Mouse (Mus musculus) ES-CJ7 (cell line): ENCODE results near the gene Pnp2.
"Not testable (repeated sequence)": the region's sequence is repeated elsewhere in the genome, so short reads cannot be mapped to it uniquely, and the experiment has no call there.

Experiments used
- DNase-seq: peaks from one replicate; pipeline ENCODE4 v3.0.0; 2011; ENCODE audit warnings: low read depth, low spot score

The Pnp2 gene

DNA sequence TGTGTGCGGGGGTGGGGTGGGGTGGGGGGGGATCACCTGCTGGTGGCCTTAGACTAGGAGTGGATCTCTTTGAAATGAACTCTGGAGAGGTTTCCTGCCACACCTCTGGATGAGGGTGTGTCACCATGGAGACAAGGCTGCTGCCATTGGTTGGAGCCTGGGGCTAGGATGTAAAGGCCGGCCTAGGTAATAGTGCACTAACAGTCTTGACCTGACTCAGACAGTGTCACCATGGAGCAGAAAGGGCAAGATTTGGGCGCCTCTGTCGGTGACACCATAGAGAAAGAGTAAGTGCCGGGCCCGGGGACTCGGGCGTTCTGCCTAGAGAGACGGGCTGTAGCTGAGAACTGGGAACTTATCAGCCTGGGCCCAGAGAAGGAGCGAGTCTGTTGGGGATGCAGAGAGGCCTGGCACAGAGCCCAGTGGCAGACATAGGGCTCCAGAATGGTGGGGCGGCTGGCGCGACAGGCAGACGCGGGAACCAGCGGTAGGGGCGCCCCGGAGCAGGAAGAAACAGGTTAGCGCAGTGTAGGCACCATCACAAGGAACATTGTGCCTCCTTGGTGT, at the start of gene Pnp2:
Gene Pnp2, plus strand, starts transcription at position 51 of the 567 bp plus-strand sequence.
- DNase-seq = not testable (repeated sequence)

DNA sequence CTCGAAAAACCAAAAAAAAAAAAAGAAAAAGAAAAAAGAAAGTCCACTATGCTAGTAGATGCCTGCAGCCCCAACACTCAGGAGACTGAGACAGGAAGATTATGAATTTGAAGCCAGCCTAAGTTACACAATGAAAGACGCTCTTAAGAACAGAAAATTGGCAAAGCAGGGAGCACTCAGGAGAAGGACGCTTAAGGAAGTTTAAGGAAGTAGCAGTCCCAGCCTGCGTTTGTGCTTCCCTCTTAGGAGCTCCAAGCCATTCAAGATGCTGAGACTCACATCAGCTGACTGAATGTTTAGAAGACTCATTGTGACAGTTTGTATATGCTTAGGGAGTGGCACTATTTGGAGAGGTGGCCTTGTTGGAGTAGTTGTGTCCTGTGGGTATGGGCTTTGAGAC, 47.7 kb upstream of the Pnp2 start:
- DNase-seq = no peak

DNA sequence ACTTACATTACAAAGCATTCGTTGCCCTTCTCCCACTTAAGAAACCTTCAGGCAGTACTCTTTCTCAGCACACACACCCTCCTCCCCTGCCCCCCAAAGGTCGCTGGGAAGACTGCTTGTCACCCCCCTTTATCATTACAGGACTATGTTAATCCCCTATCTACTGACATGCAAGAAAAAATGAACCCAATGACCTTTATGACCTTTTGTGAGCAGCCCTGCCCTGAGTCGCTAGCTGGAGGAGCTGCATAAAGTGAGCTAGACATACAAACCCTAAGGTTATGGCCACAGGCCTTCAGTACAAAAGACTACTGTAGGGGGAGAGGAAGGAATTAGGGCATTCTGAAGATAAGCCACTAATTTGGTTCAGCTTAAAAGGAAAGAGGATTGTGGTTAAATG, 44.4 kb upstream of the Pnp2 start:
- DNase-seq = peak; percentile 70

DNA sequence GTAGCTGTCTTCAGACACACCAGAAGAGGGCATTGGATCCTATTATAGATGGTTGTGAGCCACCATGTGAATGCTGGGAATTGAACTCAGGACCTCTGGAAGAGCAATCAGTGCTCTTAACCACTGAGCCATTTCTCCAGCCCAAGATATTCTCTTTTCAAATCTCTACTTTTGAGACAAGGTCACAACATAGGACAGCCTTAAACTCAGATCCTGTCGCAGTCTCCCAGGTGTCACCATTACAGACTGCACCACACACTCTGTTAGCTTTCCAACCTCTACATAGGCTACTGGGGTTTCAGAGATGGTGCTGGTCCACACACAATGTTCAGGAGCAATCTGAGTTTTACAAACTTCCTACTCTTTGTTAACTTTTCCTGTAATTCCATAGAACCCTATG, 32.4 kb upstream of the Pnp2 start:
- DNase-seq = not testable (repeated sequence)

DNA sequence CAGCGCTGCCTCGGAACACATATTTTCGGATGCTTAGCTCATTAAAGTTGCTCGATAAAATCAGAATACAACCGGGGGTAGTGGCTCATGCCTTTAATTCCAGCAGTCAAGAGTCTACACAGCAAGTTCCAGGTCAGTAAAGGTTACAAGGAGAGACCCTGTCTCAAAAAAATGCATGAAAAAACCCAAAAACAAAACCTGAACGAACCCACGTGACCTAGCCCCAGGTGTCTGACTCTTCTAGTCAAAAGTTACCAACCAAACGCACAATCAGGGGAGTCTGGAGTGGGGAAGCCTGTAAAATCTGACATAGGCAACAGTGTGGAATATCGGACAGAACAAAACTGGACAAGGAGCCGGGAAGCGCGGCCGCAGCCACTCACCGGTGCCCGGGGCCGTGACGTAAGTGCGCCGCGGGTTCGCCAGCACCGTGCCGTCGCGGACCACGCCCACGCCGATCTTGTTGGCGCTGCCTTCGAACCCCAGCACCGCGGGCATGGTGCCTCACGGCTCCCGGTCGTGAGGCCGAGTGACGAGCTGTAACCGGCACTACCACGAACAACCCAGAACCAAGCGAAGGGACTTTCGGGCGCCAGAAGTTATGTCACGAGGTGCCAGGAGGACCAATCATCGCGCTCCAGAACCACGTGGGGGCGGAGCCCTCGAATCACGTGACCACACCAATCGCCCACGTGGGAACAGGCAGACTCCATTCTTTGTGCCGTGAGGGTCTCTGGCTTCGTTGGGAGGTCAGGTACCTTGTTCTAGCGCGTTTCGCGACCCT, 31.3 kb upstream of the Pnp2 start, which contains the start of the genes Osgep and Apex1:
Gene Osgep, minus strand, starts transcription at position 613 of the 784 bp plus-strand sequence.
Gene Apex1, plus strand, starts transcription at position 688 of the 784 bp plus-strand sequence.
- peak; percentile 99 for DNase-seq

DNA sequence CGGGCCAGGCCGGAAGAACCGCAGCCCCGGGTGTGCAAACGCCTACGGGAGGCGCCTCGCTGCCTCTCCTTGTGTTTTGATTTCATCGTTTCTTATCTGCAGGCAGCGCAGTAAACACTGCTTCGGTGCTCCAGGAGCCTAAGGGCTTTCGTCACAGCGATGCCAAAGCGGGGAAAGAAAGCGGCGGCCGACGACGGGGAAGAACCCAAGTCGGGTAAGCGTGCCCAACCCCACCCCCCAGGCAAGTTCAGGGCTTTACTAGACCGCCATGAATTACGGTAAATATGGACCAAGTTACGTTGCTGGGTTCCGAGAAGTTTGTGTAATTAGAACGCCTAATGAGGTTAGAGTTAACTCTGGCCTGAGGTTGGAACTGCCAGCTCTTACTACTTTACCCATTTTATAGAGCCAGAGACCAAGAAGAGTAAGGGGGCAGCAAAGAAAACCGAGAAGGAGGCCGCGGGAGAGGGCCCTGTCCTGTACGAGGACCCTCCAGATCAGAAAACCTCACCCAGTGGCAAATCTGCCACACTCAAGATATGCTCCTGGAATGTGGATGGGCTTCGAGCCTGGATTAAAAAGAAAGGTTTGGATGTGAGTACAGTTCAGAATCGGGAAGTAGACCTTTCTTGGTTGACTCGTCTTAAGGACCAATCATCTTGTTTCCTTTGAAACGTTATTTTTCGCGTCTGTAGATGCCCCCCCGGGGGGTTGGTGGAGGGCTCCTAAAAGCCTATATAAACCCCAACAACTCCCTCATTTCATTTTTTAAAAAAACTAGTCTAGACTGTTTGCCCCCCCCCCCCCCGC, 30.5 kb upstream of the Pnp2 start:
- no peak for DNase-seq

DNA sequence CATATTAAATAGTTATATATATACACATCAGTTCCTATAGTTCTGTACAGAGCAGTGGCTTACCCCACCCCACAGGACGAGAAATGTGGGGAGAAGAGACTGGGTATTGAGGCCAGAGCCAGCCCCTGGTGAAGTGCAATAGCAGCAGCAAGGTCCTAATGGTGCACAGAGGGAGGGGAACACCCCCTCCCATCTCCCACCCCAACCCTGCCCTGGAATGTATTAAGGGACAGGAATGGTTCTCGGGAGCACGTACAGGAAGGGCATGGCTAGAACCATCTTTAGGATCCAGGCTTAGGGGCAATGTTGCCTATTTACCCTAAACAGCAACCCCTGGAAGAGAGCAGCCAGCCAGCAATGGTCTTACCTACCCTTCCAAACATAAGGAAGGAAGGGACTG, 28.4 kb upstream of the Pnp2 start:
- DNase-seq = no peak

DNA sequence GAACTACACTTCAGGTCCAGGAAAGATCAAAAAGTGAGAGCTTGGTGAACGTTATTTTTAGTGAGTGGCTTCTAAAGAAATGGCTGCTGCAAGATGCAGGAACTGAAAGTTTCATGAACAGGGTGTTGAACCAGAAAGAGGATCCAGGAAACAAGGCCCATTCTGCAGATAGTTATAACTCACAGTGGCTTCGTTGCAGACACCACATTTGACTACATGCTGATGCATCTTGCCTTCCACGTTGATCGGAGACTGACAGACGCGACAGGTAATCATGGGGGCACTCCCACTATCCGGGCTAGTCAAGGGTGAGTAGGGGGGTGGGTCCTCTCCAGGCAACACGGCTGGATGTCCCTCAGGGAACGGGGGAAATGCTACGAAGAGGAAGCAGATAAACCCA, 25.8 kb upstream of the Pnp2 start:
- no peak for DNase-seq

DNA sequence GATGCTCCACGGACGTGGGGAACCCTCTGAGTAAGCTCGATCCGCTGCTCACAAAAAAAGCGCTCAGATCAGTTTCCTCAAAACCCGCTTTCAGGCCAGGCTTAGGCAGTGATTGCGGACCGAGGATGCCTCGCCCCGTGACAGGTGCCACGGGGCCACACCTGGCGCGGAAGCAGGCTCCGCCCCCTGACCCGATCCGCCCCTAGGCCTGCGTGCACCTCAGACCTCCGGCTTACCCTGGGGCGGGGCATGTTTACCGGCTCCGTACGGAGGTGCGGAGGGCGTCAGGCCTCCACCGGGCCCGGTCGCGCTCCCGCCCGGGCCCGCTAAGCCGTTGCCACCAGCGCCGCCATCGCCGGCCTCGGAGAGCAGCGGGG, 25.4 kb upstream of the Pnp2 start:
- DNase-seq = peak; percentile 59

DNA sequence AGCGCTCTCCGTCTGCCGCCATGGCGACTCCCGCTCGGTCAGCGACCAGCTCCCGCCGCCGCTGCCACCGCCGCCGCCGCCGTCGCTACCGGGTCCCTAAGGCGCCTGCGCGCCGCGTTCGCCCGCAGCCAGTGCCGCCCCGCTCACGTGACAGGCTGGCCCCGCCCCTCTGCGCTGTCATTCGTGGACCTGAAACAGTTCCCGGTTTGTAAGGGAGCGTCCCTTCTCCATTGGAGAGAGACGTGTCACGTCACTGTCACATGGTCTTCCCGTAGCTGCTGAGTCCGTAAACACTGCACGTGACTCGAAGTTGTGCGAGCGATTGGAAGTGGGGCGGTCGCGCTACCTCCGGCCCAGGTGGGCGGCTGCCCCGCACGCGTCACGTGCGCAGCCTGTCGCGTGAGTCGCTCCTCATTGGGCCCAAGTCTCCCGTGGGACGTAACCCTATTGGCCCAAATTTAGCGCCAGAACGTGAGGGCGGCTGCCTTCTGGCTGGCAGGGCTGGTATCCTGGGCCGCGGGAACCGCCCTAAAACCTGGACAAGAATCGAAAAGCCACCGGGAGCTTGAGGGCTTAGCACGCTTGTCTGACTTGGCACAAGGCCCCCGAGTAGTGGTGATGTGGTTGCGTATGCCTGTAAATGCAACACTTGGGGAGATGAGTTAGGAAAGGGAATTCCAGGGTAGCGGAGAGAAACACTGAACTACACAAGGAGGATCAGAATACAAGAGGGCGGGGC, 24.9 kb upstream of the Pnp2 start, which contains the start of the genes Pip4p1 and Pnp:
Gene Pip4p1, minus strand, starts transcription at position 103 of the 739 bp plus-strand sequence.
Gene Pnp, plus strand, starts transcription at position 329 of the 739 bp plus-strand sequence.
- peak; percentile 100 for DNase-seq

DNA sequence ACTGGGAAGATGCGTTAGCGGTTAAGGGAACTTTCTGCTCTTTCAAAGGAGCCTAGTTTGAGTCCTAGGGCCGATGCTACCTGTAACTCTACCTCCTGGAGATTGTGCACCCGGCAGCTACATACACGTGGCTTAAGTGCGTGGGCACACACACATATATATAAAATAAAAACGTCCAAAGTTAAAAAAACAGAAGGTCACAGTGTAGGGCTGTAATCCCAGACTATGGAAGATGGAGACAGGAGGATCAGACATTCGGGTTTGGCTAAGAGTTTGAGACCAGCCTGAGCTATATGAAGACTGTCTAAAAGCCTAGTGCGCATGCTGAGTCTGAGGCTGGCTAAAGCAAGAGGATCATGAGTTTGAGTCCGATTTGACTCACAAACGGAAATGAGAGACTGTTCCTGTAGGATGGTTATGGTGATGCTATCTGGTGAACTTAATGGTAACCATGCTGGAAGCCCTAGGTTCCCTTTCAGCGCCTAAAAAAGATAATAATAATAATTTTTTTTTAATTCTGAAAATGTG, 24.2 kb upstream of the Pnp2 start:
- DNase-seq = peak; percentile 56

DNA sequence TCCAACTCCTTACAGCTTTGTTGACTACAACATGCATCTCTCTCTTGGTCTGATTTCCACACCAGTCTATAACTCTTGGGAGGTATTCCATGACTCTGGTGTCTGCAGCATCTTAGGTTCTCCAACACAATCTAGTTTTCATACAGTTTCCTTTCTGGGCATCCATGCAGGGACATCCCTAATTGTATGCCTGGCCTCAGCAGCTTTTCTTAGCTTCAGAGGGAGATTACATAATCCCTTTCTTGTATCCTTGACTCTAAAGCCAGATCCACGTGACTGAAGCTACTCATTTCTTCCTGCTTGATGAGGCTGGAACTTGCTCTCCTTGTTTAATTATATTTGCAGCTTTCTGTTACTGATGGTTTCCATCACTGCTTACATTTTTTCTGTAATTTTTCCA, 19.1 kb upstream of the Pnp2 start:
- no peak for DNase-seq

DNA sequence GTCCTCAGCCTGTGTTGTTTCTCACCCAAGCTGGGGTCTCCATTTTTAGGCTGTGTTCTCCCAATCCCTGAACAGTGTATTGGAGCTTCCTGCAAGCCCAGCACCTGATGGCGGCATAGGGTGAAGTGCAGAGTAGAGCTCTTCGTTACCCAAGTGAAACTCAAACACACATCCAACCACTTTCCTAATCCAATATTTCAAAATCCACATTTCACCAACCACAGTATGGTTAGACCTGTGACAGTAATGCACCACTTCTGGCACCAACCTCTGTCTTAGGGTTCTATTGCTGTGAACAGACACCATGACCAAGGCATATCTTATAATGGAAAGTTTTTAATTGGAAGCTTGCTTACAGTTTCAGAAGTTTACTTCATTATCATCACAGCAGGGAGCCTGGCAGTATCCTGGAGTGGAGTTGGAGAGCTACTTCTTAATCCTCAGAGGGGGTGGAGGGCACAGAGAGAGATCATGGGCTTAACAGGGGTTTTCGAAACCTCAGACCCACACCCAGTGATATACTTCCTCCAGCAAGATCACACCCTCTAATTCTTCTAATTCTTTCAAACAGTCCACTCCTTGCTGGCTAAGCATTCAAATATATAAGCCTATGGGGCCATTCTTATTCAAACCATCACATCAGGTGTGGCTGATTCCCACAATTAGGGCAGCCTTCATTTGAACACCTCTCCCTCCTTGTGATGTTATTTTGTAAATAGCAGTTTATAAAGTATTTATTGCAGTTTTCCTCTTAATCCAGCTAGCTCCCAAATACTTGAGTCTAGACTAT, 17.5 kb upstream of the Pnp2 start:
- peak; percentile 50 for DNase-seq

DNA sequence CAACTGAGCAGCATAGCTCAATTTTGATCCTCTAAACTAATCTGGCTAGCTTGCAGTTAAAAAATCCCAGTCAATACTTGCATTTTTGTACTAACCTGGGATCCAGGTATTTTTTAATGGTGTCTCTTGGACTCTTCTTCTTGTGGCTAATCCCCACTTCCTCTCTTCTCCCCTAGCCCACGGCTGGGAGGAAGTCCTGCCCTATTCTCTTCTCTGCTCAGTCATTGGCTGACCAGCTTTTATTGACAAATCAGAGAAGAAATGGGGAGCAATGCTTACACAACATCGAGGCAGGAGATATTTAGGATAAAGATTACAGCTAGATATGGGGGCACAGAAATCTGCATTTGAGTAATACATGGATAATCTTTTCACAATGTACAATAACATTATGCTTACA, 16.9 kb upstream of the Pnp2 start:
- DNase-seq = peak; percentile 75

DNA sequence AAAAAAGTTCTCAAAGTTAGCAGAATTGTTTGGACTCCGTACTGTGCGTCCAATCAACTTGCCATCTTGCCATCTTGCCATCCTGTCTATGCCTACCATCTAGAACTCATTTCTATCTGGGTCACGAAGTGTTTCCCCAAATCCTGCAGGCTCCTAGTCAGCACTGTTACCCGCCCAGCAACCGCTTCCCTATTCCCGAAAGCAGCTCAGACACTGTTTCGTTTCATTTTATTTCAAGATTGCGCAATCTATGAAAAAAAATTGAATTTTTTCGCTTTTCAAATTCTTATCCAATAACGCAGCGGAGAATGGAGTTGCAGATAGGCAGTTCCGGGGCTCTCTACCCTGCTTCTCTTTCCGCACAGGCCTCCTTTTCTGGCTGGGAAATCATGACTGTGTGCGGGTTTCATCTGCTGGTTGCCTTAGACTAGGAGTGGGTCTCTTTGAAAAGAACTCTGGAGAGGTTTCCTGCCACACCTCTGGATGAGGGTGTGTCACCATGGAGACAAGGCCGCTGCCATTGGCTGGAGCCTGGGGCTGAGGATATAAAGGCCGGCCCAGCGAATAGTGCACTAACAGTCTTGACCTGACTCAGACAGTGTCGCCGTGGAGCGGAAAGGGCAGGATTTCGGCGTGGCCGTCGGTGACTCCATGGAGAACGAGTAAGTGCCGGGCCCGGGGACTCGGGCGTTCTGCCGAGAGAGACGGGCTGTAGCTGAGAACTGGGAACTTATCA, 11.7 kb upstream of the Pnp2 start, which contains the start of gene Gm49342:
Gene Gm49342, plus strand, starts transcription at position 586 of the 736 bp plus-strand sequence.
- peak; percentile 98 for DNase-seq

DNA sequence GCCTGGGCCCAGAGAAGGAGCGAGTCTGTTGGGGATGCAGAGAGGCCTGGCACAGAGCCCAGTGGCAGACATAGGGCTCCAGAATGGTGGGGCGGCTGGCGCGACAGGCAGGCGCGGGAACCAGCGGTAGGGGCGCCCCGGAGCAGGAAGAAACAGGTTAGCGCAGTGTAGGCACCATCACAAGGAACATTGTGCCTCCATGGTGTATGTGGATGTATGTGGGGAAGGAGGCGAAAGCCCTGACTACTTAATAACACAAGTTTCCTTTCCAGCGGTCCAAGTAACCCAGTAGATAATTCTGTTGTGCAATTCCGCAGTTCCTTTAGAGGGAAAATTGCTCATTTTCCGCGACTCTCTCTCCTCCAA, 11.1 kb upstream of the Pnp2 start:
- not testable (repeated sequence) for DNase-seq

DNA sequence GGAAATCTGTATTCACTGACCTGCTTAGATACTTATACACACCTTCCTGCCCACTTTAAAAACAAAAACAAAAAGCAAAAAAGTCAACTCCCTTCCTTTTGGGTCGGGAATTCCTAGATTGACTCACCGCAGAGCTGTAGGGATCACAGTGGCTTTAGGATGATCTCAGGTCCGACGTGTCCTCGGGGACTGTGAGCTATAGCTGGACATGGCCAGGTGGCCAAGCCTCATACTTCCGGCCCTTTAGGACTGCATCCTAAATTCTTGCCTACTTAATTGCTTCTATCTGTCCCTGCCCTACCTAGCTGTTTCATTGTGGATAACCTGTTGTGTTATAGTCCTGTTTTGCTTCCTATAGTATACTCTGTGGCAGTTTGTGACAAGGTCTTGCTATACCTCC, 10.7 kb upstream of the Pnp2 start:
- not testable (repeated sequence) for DNase-seq

DNA sequence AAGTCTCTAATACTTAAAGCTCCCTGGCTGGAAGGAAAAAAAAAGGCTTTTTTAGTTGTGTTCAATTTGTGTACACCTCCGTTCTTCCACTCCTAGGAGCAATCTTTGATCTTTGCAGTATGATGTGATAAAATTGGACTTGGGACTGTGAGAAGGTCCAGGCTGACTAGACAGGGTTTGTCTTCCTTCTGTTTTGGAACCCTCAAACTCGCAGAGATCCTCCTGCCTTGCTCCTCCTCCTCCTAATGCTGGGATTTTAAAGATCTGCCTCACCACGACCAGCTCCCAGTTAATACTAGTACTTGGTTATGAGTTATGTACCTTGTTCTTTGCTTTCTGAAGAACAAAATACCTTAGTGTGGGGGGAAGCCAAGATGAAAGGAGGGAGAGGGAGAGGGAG, 10.3 kb upstream of the Pnp2 start:
- not testable (repeated sequence) for DNase-seq

DNA sequence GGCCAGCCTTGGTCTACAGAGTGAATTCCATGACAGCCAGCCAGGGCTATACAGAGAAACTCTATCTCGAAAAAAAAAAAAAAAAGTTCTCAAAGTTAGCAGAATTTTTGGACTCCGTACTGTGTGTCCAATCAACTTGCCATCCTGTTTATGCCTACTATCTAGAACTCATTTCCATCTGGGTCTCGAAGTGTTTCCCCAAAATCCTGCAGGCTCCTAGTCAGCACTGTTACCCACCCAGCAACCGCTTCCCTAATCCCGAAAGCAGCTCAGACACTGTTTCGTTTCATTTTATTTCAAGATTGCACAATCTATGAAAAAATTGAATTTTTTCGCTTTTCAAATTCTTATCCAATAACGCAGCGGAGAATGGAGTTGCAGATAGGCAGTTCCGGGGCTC, 305 bp upstream of the Pnp2 start:
- DNase-seq = no peak

DNA sequence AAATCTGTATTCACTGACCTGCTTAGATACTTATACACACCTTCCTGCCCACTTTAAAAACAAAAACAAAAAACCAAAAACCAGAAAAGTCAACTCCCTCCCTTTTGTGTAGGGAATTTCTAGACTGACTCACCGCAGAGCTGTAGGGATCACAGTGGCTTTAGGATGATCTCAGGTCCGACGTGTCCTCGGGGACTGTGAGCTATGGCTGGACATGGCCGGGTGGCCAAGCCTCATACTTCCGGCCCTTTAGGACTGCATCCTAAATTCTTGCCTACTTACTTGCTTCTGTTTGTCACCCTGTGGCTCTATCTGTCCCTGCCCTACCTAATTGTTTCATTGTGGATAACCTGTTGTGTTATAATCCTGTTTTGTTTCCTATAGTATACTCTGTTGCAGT, 932 bp downstream of the Pnp2 start:
- not testable (repeated sequence) for DNase-seq
